Mouse (Mus musculus) lung, adult 2 months (tissue): ENCODE data around the gene Osm. TPM values are rescaled to one million over a fixed set of nuclear protein-coding genes. Genes with fewer than 3 reads are reported as not detected.

Source experiments
- DNase-seq: peaks from one replicate; pipeline ENCODE4 v3.0.0; 2022
- H3K4me1 ChIP-seq: fragments of 200-500 bp; 2 replicates; pipeline ENCODE4 v1.6.1; 2011; ENCODE audit warnings: low read length; ENCODE audit not compliant: control insufficient read depth, insufficient read depth
- H3K4me3 ChIP-seq: fragments of 200-500 bp; replicated peaks from 2 replicates; pipeline ENCODE3; 2011; ENCODE audit warnings: low read depth, mild to moderate bottlenecking, control low read depth, low read length; ENCODE audit errors: extremely low read depth
- CTCF ChIP-seq: fragments of 200-500 bp; IDR thresholded peaks from 2 replicates; pipeline ENCODE4 v1.5.1; 2011; ENCODE audit warnings: mild to moderate bottlenecking, low read length, control low read depth; ENCODE audit not compliant: insufficient read depth
- POLR2A ChIP-seq: fragments of 200-500 bp; IDR thresholded peaks from 2 replicates; pipeline ENCODE4 v1.6.1; 2011; ENCODE audit warnings: low read depth, mild to moderate bottlenecking, control low read depth, low read length, borderline replicate concordance; ENCODE audit errors: extremely low read depth
- WGBS: fragments of 180-500 bp; shearing (Covaris S2); methylation state at CpG from one replicate; pipeline ENCODE4 v1.1.7; 2018; 5-methylcytosine and 5-hydroxymethylcytosine counted together
- polyA plus RNA-seq: library from polyadenylated mRNA; depleted of rRNA; stranded (reverse); fragments of >200 nt; gene quantifications from 2 replicates; pipeline ENCODE4 v1.2.3, GENCODE M21; 2012; rRNA removed

The Osm gene
- polyA plus RNA-seq, 1 experiment, result 1.0 TPM

- no peaks in the 10 kb centered on the region for H3K4me1 ChIP-seq
- no peak overlapping the region for H3K4me3 ChIP-seq
- TF ChIP-seq CTCF (no peak), POLR2A (no peak)
- WGBS, result 54% methylated on average over 3 of the region's 3 CpGs
- no peak for DNase-seq
These were observed 53.1 kb downstream of the Osm start for GRCm38 (mm10) chr11:4289280-4289679.

Other genes starting within 250 kb of the Osm start
- 41.0 and 56.3 TPM in 2 replicates for gene Sec14l4, start 205.0 kb upstream of the Osm start, polyA plus RNA-seq
- 565 and 735 TPM in 2 replicates for gene Sec14l3, start 171.6 kb upstream of the Osm start, polyA plus RNA-seq
- gene Mtfp1, start 141.0 kb upstream of the Osm start, polyA plus RNA-seq, result 8.9 TPM in 2 replicates
- 8.2 and 10.7 TPM in 2 replicates for gene Sec14l2, start 113.0 kb upstream of the Osm start, polyA plus RNA-seq
- 60.6 and 69.2 TPM in 2 replicates for gene Rnf215, start 101.2 kb upstream of the Osm start, polyA plus RNA-seq
- gene Ccdc157, start 76.1 kb upstream of the Osm start, polyA plus RNA-seq, result 17.6 and 19.8 TPM in 2 replicates
- 27.0 and 28.2 TPM in 2 replicates for gene Sf3a1, start 76.1 kb upstream of the Osm start, polyA plus RNA-seq
- gene Tbc1d10a, start 49.6 kb upstream of the Osm start, polyA plus RNA-seq, result 72.8 and 78.3 TPM in 2 replicates
- 23.3 and 26.2 TPM in 2 replicates for gene Castor1, start 18.2 kb upstream of the Osm start, polyA plus RNA-seq
- gene Lif, start 21.1 kb downstream of the Osm start, polyA plus RNA-seq, result 3.5 and 4.9 TPM in 2 replicates
- 0.06 TPM in 1 of 2 replicates, not detected in the other for gene Hormad2, start 204.7 kb downstream of the Osm start, polyA plus RNA-seq